Mouse (Mus musculus): ENCODE data around the gene Zfp383. TPM values are rescaled to one million over a fixed set of nuclear protein-coding genes. Genes with fewer than 3 reads are reported as not detected.
"Not testable (repeated sequence)": the region's sequence is repeated elsewhere in the genome, so short reads cannot be mapped to it uniquely, and the experiment has no call there.

Gene Zfp383
- total RNA-seq, 2 experiments from 2014 or later, result 6.5 TPM

DNA sequence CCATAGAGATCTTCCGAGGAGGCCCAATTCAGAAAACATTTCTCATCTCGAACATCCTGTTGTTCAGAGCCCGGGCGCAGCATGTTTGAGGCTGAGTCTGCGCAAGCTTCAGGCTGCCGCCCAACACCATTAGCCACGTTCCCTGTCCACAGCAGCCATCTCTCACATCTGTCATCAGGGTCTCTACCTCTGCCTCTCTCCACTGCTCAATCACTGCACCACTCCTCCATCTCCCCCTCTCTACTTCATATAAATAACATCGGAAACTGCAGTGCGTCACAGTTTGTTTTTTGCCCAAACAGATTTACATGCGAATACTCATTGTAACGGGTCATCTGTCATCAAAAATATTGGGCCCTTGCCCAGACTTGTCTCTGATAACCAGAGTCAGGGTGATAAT lies 33.0 kb downstream of the Zfp383 start:
- no peak for DNase-seq

DNA sequence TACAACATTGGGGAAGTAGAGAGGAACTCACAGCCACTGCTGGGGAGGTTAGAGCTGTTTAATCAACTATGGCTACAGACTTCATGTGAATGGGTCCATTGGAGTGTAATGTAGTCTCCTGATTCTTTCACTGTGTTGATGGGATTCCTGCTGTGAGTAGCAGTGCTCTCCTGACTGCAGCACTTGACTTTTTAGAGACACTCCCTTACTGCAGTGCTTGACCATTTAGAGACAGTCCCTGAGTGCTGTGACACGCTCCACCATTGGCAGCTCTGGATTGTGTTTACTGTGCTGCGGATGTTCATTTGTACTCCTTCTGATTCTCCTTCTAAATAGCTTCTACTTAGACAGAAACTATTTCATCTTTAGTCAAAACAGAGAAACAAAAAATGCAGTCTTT lies 34.7 kb downstream of the Zfp383 start:
- DNase-seq, result no peak

DNA sequence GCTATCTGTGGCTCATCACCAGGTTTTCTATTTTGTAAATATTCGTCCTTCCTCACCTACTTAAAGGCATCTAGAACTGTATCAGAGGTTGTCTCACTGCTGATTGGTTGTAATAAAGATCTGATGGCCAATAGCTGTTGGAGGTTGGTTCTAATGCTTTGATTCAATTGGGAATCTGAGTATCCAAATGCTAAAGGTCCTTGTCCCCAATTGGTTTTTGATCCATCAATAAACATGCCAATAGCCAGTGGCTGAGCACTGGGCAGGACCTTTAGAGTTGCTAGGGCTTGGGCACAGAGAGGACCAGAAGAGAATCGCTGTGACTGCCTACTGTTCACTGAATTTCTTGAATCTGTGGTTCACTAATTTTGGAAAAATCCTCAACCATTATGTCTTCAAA lies 35.7 kb downstream of the Zfp383 start:
- no peak for DNase-seq

DNA sequence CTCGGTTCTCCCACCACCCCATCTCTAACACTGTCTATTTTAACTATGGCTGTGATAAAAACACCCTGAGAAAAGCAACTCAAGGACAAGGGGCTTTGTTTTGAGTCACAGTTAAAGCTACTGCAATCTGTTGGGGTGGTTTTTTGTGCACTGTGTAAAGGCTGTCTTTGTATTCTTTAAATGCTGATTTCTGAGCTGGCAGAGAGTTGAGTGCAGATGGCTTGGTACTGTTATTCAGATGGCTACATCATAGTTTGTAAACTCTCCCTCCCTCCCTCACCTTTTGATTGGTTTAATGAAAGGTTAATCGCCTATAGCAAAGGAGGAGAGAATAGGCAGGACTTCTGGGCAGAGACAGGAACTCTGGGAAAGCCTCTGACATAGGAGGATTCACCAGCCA lies 36.2 kb downstream of the Zfp383 start:
- no peak for DNase-seq

DNA sequence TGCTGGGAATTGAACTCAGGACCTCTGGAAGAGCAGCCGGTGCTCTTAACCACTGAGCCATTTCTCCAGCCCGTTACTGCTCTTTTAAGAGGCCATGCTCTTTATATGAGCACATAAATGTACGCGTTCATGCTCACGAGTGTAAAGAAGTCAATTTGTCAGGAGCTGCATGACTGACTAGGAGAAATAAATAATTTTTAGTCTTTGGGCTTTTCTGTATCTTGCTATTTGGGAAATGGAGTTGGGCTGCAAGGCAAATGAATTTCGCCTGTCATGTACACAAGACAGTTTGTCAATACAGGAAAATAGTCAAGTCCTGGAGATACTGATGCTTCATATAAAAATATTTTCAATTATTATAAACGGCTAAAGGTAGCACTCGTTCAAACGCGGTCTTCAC lies 45.1 kb downstream of the Zfp383 start:
- no peak for DNase-seq

DNA sequence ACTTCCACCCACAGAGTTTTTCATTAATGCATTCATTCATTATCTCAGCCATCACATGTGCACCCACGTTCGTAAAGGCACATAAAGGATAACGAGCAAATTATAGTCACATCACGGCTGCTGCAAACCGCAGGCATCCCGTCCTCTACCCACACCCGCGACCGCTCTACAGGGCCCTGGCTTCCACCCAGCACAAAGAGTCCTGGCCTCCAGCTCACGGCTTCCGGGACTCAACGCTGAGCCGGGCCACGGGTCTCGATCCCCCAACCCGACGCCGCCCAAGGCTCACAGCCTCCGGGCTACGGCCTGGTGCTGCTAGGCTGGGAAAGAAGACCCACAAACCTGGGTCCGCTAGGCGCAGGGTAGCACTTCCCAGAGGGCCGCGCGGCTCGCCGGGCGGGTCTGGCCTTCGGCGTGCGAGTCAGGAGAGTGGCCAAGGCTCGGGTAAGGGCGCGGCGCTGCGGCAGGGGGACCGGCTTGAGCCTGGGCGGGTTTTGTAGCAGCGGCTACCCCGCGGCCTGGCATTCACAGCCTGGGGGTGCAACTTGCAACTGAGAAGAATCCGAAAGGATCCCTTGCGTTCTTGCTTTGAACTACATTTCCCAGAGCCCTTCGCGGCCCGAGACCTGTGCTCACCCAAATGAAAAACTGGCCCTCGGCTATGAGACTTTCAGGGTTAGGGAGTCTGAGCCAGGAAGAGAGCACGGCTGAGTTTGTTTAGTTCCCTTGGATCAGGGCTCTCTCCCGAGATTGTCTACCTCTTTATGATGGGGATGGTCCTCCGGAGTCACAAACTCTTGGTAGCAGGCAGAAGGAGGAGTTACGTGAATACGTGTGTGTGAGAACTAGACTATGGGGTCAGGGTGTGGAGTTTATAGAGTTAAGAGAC lies 45.7 kb downstream of the Zfp383 start, which contains the start of gene Zfp74:
TSS of gene Zfp74 (minus strand) at position 577 of the 889 bp plus-strand sequence.
- DNase-seq, result peak; percentile 85 to 86

DNA sequence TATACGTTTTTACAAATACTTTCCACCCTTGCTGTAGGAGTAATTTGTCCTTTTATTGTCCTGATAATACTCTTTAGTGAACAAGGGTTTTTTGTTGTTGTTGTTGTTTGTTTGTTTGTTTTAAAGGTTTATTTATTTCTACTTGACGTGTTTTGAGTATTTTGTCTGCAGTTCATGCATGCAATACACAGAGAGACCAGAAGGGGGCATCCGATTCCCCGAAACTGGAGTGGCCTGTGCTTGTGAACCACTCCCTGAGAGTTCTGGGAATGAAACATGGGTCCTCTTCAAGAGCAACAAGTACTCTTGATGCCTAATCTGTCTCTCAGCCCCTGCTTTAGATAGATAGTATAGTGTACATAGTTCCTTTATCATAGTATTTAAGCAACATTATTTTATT lies 46.7 kb downstream of the Zfp383 start:
- peak; percentile 39 to 66 for DNase-seq

DNA sequence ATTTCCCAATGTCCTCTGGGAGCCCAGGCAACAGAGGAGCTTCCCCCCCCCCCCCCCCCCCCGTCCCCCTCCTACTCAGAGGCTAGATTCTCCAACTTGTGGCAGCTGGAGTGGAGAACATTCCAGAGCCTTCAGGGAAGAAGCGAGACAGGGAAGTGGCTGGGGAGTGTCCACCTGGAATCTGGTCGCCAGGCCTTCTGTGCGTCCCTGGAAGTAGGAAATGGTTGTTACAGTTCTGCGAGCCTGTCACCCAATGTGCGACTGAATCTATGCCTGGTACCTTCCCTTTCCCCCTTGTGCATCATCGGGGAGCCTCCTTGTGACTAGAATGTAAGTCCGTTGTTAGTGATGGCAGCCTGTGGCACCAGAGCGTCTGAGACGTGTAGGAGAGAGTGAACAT lies 48.2 kb downstream of the Zfp383 start:
- DNase-seq, result no peak

DNA sequence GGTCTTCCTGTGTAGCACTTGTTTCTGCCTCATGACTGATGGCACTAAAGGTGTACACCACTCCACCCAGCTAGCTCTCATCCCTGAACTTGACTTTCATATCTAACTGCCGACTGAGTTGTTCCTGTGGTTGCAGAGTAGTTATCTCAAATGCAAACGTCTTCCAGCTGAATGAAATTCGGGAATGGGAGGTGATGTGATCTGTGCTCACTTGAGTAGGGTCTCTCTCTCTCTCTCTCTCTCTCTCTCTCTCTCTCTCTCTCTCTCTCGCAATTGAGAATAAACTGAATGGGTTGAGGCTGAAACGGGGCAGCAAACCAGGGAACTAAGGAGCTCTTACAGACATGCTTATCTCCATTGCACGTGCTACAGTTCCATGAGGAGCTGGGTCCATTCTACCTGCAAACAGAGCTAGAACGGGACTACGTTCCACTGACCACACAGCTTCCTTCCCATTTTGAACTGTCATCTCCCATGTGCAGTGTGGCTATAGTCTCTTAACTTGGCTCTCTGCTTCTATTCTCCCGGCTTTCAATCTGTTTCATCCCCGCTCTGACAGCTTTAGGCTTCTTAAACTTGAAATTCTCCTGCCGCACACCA lies 50.2 kb downstream of the Zfp383 start:
- DNase-seq, result no peak

DNA sequence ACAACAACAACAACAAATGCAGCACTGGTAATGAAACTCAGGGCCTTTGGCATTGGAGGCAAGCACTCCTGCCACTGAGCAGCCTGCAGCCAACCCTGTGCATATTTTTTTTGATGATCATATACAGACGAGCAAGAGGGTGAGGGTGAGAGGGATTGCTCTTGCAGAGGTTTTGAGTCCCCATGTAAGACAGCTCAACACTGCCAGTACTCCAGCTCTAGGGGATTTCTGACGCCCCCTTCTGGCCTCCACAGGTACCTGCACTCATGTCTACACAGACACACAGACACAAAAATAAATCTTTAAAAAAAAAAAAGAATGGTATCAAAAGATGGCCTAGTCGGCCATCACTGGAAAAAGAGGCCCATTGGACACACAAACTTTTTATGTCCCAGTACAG lies 51.0 kb downstream of the Zfp383 start:
- DNase-seq, result no peak

DNA sequence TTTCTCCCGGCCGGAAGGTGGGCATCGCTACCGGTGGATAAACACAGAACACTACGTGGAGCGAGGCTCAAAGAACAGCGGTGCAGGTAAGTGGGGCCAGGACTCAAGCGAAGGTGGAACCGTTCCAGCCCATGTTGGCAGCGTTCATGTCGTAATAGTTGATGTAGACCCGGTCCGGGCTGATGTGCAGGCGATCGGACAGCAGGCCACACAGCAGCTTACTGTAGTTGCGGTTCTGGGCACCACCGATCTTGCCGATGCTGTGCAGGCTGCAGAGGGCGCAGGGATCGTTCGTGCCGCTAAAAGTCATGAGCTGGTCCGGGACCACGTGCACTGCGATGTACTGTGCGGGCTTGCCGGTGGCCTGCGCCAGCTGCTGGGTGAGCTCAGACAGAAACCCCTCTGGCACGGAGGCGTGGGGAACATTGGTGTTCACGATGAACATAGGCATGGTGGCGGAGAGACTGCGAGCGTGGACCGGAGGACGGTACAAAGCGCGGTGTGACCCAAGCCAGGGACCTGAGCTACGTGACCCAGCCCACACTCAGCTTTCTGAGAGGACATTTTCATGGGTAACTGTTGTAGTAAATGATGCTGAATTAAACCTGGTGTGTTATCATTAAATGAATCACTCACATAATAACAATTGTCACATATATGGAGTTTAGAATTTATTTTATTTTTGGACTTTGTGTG lies 57.2 kb downstream of the Zfp383 start:
- not testable (repeated sequence) for DNase-seq

Small RNA genes within 50 kb of the gene (microRNA-seq; reads per million reads assigned to microRNA genes)
- not detected for gene Mir7668

Other genes starting within 250 kb of the Zfp383 start
- gene Catsperg2, start 181.2 kb upstream of the Zfp383 start, total RNA-seq (2021), result not detected
- 10 to 100 TPM; 13.4 to 14.9 TPM for gene Zfp84, start 139.7 kb upstream of the Zfp383 start, total RNA-seq (2021)
- 1 to 10 TPM; 2.8 to 2.9 TPM for gene Zfp30, start 124.2 kb upstream of the Zfp383 start, total RNA-seq (2021)
- 10 to 100 TPM; 15.6 to 16.0 TPM for gene Zfp790, start 92.1 kb upstream of the Zfp383 start, total RNA-seq (2021)
- 1 to 10 TPM; 1.3 to 1.4 TPM for gene Zfp940, start 54.6 kb upstream of the Zfp383 start, total RNA-seq (2021)
- 1 to 10 TPM; 5.0 to 6.3 TPM for gene Zfp420, start 48.2 kb upstream of the Zfp383 start, total RNA-seq (2021)
- gene Zfp27, start 1.7 kb upstream of the Zfp383 start, total RNA-seq (2021), result 10 to 100 TPM in 1 of 2 experiments, 1 to 10 TPM in 1; 8.5 to 11.2 TPM
- 1 to 10 TPM; 8.2 to 9.2 TPM for gene Zfp74, start 45.9 kb downstream of the Zfp383 start, total RNA-seq (2021)
- gene Zfp568, start 75.7 kb downstream of the Zfp383 start, total RNA-seq (2021), result 10 to 100 TPM; 12.4 to 13.8 TPM
- gene Zfp14, start 143.2 kb downstream of the Zfp383 start, total RNA-seq (2021), result 1 to 10 TPM; 3.0 to 3.1 TPM
- 1 to 10 TPM; 1.7 to 2.0 TPM for gene Zfp82, start 164.7 kb downstream of the Zfp383 start, total RNA-seq (2021)
- gene Gm26920, start 182.2 kb downstream of the Zfp383 start, total RNA-seq (2021), result not detected
- gene Zfp566, start 182.3 kb downstream of the Zfp383 start, total RNA-seq (2021), result 1 to 10 TPM; 1.8 to 2.8 TPM
- gene Zfp260, start 186.6 kb downstream of the Zfp383 start, total RNA-seq (2021), result 10 to 100 TPM; 35.3 to 41.5 TPM
- gene Zfp382, start 213.7 kb downstream of the Zfp383 start, total RNA-seq (2021), result 1 to 10 TPM; 4.2 to 5.5 TPM

Data from adrenal gland, postnatal 36 days (tissue).